Mouse (Mus musculus): Measurements from ENCODE around the gene Pstpip1. TPM values are rescaled to one million over a fixed set of nuclear protein-coding genes. Genes with fewer than 3 reads are reported as not detected.

Pstpip1 gene
- polyA plus RNA-seq, 1 experiment from 2014 or later = 0.54 TPM

- Histone ChIP-seq H3K4me3 (replicated peaks) (no peak overlapping the region), H3K27ac (no peak overlapping the region), H3K9ac (no peak overlapping the region), H3K27me3 (no peaks in the 10 kb centered on the region), H3K4me1 (no peaks in the 10 kb centered on the region), H3K4me2 (no peak overlapping the region), H3K36me3 (replicated peaks) (peaks cover 86% of the 10 kb centered on the region), H3K9me3 (no peaks in the 10 kb centered on the region)
- ATAC-seq (ENCODE audit: low FRiP score) = no peak
- WGBS = 92% methylated on average over 4 of the region's 4 CpGs
Observed at GRCm38 (mm10) chr9:56134614-56135013, 44.9 kb downstream of the Pstpip1 start.

- Histone ChIP-seq H3K4me2 (no peak overlapping the region), H3K9me3 (no peaks in the 10 kb centered on the region), H3K36me3 (replicated peaks) (peaks cover 81% of the 10 kb centered on the region), H3K4me3 (replicated peaks) (no peak overlapping the region), H3K9ac (no peak overlapping the region), H3K4me1 (no peaks in the 10 kb centered on the region), H3K27me3 (no peaks in the 10 kb centered on the region), H3K27ac (no peak overlapping the region)
- 89% methylated on average over 4 of the region's 4 CpGs for WGBS
- no peak for ATAC-seq (ENCODE audit: low FRiP score)
Observed at GRCm38 (mm10) chr9:56135590-56136197, 45.9 kb downstream of the Pstpip1 start.

GRCm38 (mm10) chr9:56141776-56142175 lies 52.0 kb downstream of the Pstpip1 start:
- H3K9me3 ChIP-seq = no peaks in the 10 kb centered on the region
- no peak overlapping the region for H3K4me2 ChIP-seq
- no peaks in the 10 kb centered on the region for H3K4me1 ChIP-seq
- no peak overlapping the region for H3K4me3 ChIP-seq (replicated peaks)
- no peak overlapping the region for H3K9ac ChIP-seq
- H3K27ac ChIP-seq = no peak overlapping the region
- no peak for ATAC-seq (ENCODE audit: low FRiP score)
- WGBS = 85% methylated on average over 9 of the region's 9 CpGs
- H3K36me3 ChIP-seq (replicated peaks) = peaks cover 77% of the 10 kb centered on the region
- no peaks in the 10 kb centered on the region for H3K27me3 ChIP-seq

GRCm38 (mm10) chr9:56144366-56145003 lies 54.7 kb downstream of the Pstpip1 start:
- no peak for ATAC-seq (ENCODE audit: low FRiP score)
- Histone ChIP-seq H3K27me3 (no peaks in the 10 kb centered on the region), H3K9me3 (no peaks in the 10 kb centered on the region), H3K9ac (no peak overlapping the region), H3K36me3 (replicated peaks) (peaks cover 70% of the 10 kb centered on the region), H3K4me2 (no peak overlapping the region), H3K27ac (no peak overlapping the region), H3K4me1 (no peaks in the 10 kb centered on the region), H3K4me3 (replicated peaks) (no peak overlapping the region)
- 93% methylated on average over 7 of the region's 7 CpGs for WGBS

GRCm38 (mm10) chr9:56146326-56146923 lies 56.7 kb downstream of the Pstpip1 start:
- no peaks in the 10 kb centered on the region for H3K4me1 ChIP-seq
- H3K27ac ChIP-seq = no peak overlapping the region
- ATAC-seq (ENCODE audit: low FRiP score) = no peak
- H3K4me2 ChIP-seq = no peak overlapping the region
- peaks cover 61% of the 10 kb centered on the region for H3K36me3 ChIP-seq (replicated peaks)
- H3K27me3 ChIP-seq = no peaks in the 10 kb centered on the region
- H3K9ac ChIP-seq = no peak overlapping the region
- 94% methylated on average over 16 of the region's 16 CpGs for WGBS
- H3K9me3 ChIP-seq = no peaks in the 10 kb centered on the region
- H3K4me3 ChIP-seq (replicated peaks) = no peak overlapping the region

GRCm38 (mm10) chr9:56151745-56152481 lies 62.2 kb downstream of the Pstpip1 start:
- peaks cover 13% of the 10 kb centered on the region for H3K4me1 ChIP-seq
- no peak for ATAC-seq (ENCODE audit: low FRiP score)
- no peaks in the 10 kb centered on the region for H3K9me3 ChIP-seq
- H3K4me2 ChIP-seq = no peak overlapping the region
- H3K27ac ChIP-seq = 0 out of 2 replicates have a peak overlapping the region, but pooled peaks have one; percentile 36
- no peaks in the 10 kb centered on the region for H3K27me3 ChIP-seq
- WGBS = 56% methylated on average over 7 of the region's 7 CpGs
- peaks cover 12% of the 10 kb centered on the region for H3K36me3 ChIP-seq (replicated peaks)
- H3K4me3 ChIP-seq (replicated peaks) = no peak overlapping the region
- H3K9ac ChIP-seq = no peak overlapping the region

GRCm38 (mm10) chr9:56152482-56153007 lies 62.8 kb downstream of the Pstpip1 start:
- WGBS = 74% methylated on average over 4 of the region's 4 CpGs
- Histone ChIP-seq H3K4me1 (peaks cover 13% of the 10 kb centered on the region), H3K9ac (no peak overlapping the region), H3K4me2 (no peak overlapping the region), H3K36me3 (replicated peaks) (peaks cover 5% of the 10 kb centered on the region), H3K9me3 (no peaks in the 10 kb centered on the region), H3K27me3 (no peaks in the 10 kb centered on the region), H3K4me3 (replicated peaks) (no peak overlapping the region), H3K27ac (0 out of 2 replicates have a peak overlapping the region, but pooled peaks have one; percentile 36)
- ATAC-seq (ENCODE audit: low FRiP score) = no peak

- Histone ChIP-seq H3K4me1 (peaks cover 27% of the 10 kb centered on the region), H3K36me3 (replicated peaks) (peaks cover 5% of the 10 kb centered on the region)
- WGBS = 91% methylated on average over 5 of the region's 5 CpGs
Observed at GRCm38 (mm10) chr9:56154572-56154971, 64.8 kb downstream of the Pstpip1 start.

GRCm38 (mm10) chr9:56158077-56158476 lies 68.3 kb downstream of the Pstpip1 start:
- H3K9me3 ChIP-seq = no peaks in the 10 kb centered on the region
- no peak overlapping the region; the same call in 1 of the 2 replicates for H3K4me2 ChIP-seq
- no peaks in the 10 kb centered on the region for H3K27me3 ChIP-seq
- H3K27ac ChIP-seq = no peak overlapping the region
- H3K4me3 ChIP-seq (replicated peaks) = no peak overlapping the region
- ATAC-seq (ENCODE audit: low FRiP score) = no peak
- no peak overlapping the region for H3K9ac ChIP-seq
- peaks cover 27% of the 10 kb centered on the region for H3K4me1 ChIP-seq
- no peaks in the 10 kb centered on the region for H3K36me3 ChIP-seq (replicated peaks)
- WGBS = 75% methylated on average over 2 of the region's 2 CpGs

More at GRCm38 (mm10) chr9:56154572-56154971, 64.8 kb downstream of the Pstpip1 start:
- no peaks in the 10 kb centered on the region for H3K27me3 ChIP-seq
- H3K27ac ChIP-seq = no peak overlapping the region
- no peak overlapping the region for H3K4me2 ChIP-seq
- no peak overlapping the region for H3K4me3 ChIP-seq (replicated peaks)
- ATAC-seq (ENCODE audit: low FRiP score) = no peak
- H3K9ac ChIP-seq = no peak overlapping the region
- no peaks in the 10 kb centered on the region for H3K9me3 ChIP-seq

GRCm38 (mm10) chr9:56159456-56159855 lies 69.7 kb downstream of the Pstpip1 start:
- Histone ChIP-seq H3K36me3 (replicated peaks) (no peaks in the 10 kb centered on the region), H3K27ac (no peak overlapping the region), H3K27me3 (no peaks in the 10 kb centered on the region), H3K4me1 (peaks cover 25% of the 10 kb centered on the region), H3K9ac (peak overlapping the region; percentile 96), H3K4me3 (replicated peaks) (peak overlapping the region; percentile 97), H3K9me3 (no peaks in the 10 kb centered on the region), H3K4me2 (peak overlapping the region; percentile 74)
- no peak for ATAC-seq (ENCODE audit: low FRiP score)
- 4% methylated on average over 2 of the region's 2 CpGs for WGBS

GRCm38 (mm10) chr9:56160341-56161141 lies 70.8 kb downstream of the Pstpip1 start:
- peak overlapping the region; percentile 74 for H3K4me2 ChIP-seq
- WGBS = under 1% methylated on average over 82 of the region's 82 CpGs
- no peaks in the 10 kb centered on the region for H3K9me3 ChIP-seq
- H3K36me3 ChIP-seq (replicated peaks) = no peaks in the 10 kb centered on the region
- H3K4me1 ChIP-seq = peaks cover 25% of the 10 kb centered on the region
- peak overlapping the region; percentile 96 for H3K9ac ChIP-seq
- peak; percentile 98 for ATAC-seq (ENCODE audit: low FRiP score)
- peaks cover 5% of the 10 kb centered on the region; the same call in 1 of the 2 replicates for H3K27me3 ChIP-seq
- peak overlapping the region; percentile 96 for H3K27ac ChIP-seq
- peak overlapping the region; percentile 97 for H3K4me3 ChIP-seq (replicated peaks)
